Mouse (Mus musculus) kidney, postnatal 25 days (tissue): ENCODE measurements at regions not wholly inside any gene's neighbourhood (a gene's known extent, or its start where the extent isn't known, plus 50 kb on each side); places are given as distances from the start of the nearest gene placed in this dataset.
A peak's percentile ranks its signal among the peaks of the same experiment; 100 is the strongest.

Source experiments
- DNase-seq, 2 experiments: peaks; one replicate each; pipeline ENCODE4 v3.0.0; 2021; ENCODE audit warnings: mixed read lengths in 2 of 2

DNA sequence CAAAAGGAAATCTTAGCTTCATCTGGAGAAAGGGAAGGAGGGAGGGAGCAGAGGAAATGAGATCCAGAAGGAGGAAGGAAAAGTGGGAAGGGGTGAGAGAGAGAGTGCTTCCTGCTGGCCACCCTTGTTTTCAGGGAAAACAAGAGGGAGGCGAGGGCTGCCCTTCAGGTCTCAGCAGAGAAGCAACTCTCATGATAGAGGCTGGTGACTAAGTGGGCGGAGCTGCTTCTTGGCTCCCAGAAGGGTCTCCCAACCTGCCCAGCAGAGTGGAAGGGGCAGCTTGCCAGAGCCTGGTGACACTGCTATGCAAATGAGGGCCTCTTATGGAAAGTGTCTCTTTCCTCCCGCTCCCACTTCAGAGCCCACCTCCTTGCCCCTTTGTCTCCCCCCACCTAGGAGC lies 285.8 kb downstream of the Barhl2 start:
- no peak for DNase-seq

DNA sequence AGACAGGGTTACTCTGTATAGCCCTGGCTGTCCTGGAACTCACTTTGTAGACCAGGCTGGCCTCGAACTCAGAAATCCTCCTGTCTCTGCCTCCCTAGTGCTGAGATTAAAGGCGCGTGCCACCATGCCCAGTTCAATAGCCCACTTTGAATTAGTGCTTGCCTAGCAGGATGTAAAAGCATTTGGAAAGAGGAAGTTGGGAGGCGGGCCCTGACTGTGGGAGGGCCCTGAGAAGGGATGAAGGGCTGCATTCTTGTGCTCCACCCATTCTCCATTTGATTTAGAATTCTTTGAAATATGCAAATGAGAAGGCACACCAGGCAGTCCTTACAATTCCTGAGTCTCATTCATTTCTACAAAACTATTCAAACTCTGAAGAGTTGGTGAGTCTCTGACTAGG lies 287.6 kb downstream of the Barhl2 start:
- DNase-seq = no peak

DNA sequence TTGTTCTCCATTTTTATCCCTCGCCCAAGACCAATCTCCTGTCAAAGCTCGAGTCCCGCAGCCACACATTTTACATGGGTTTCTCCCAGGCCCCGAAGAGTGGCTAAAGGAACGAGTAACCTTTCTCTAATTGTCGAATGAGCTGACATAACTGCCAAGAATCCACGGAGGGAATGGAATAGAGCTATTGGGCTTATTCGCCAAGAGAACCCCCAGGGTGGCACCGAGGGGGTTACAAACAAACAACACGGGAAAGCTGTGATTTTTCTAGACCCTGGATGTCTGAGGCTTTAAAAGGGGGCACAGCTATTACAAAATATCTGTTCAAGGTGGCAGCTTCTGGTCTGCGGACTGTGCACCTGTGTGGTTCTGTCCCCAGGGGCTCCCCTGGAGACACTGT lies 290.4 kb downstream of the Barhl2 start:
- DNase-seq = no peak

DNA sequence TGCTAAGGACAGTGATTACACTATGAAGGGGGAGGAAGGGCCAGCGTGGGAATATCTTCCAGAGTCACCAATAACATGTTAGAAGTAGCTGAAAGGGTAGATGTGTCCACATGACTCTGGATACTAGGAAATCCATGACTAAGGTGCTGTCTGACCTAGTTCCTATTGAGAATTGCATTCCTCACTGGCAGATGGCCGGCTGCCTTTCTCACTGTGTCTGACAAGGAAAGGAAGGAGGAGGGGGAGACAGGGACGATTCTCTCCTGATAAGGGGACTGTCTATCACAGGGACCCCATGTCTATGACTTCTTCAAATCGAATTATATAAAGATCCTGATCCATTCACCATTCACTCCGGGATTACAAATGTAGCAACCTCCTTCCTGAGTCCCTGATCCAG lies 289.9 kb downstream of the Zfp326 start:
- DNase-seq = no peak

DNA sequence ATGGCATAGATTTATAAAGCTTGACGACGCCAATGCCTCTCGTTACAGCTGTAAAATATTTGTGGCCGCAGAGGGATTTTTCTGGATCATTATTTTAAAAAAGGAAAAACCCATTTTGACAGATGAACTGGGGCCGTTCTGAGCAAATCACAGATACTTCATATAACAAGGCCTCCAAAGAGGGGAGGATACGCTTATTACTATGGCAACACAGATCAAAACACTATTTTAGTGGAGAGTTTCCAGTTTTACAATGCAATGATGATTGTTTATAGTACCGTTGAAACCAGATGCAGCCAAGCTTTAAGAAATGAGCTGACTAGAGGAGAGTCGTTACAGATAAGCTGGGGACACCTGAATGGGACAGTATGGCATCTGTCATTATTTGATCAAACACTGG lies 287.8 kb downstream of the Zfp326 start:
- no peak for DNase-seq

DNA sequence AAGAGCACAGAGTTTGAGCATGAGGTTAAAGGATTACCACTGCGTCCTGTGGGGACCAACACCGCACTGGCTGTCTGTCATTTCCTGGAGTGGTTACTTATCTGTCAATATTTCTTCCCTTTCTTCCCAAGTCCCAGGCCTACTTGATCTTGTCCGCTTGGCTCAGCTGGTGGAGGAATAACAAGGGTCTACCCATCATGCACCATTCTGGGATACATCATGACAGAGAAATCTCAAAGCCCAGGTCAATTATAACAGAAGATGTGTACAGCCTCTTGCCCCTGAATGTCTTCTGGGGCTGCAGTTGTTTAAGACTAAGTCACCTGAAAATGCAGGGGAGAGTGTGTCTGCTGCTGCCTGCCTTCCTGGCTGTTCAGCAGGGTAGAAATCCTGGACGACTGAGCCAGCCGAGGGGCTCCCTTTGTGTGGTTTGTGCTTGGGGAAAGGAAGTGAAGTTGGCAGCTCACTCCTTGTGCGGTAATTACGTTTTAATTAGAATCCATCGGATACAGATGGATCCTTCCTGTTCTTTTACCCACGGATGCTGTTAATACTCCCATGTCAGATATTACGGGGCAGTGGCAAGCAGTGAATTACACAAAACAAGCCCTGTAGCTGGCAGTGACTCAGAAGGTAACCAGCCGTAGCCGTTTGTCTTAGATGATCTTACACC lies 286.8 kb downstream of the Zfp326 start:
- DNase-seq = no peak

DNA sequence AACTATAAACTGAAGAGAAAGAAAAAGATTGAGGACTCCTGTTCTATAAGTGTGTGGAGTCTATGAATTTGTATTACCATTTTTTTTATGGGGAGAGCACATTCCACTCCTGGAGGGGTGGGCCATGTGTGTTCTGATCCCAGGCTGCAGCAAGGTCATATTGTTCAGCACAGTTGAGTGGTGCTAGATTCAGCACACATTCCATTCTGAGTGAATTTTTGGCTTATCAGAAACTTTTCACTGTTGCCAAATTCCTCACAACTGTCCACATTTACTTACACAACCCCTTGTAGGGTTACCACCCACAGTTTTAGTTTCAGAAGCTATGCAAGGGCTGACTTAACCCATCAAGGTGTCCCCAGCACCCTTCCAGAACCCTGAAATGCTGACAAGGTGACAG lies 262.7 kb downstream of the Zfp326 start:
- no peak for DNase-seq

DNA sequence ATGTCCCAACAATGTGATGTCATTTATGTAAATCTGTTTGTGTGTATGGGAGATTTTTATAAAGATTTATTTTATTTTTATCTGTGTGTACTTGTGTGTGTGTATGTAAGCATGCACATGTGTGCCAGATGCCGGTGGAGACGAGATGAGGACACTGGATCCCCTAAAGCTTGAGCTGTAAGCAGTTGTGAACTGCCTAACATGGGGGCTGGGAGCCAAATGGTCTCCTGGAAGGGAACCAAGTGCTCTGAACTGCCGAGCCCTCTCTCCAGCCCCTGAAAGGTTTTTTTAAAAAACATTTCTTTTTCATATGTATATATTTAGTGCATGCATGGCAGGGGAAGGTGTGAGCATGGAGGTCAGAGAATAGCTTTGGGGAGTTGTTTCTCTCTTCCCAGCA lies 246.6 kb downstream of the Zfp326 start:
- DNase-seq = no peak

DNA sequence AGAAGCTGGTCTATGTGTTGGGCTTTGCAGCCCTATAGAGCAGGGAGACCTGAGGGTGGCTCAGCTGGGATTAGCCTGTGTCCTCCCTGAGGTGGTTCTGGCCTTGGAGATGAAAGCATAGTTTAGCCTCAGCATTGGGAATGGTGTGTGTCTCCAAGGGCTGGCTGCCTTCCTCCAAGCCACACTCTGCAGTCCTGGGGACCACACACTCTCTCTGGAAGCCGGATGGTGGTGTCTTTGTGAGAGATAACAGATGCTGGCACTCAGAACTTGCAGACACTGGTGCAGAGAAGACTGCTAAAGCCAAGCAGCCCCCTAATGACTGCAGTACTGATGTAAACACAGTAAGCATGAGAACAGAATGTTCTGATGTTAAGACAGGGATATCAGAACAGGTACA lies 243.2 kb downstream of the Zfp326 start:
- no peak for DNase-seq

DNA sequence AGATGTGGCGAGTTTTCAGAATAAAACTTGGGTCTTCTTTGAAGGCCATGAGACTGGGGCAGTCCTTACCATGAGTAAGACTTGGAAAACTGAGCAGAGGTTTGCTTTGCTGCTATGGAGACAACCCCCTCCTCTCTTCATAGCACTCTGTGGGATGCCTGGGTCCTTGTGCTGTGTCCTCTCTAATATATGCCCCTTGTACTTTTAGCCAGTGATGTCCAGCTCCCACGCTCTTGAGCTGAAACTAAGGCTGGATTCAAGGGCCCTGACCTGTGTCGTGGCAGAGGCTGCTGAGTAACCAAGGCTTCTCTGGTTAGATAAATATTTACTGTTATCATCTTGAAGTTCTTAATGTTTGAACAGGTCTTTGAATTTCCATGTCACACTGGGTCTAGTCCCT lies 236.8 kb downstream of the Zfp326 start:
- no peak for DNase-seq

DNA sequence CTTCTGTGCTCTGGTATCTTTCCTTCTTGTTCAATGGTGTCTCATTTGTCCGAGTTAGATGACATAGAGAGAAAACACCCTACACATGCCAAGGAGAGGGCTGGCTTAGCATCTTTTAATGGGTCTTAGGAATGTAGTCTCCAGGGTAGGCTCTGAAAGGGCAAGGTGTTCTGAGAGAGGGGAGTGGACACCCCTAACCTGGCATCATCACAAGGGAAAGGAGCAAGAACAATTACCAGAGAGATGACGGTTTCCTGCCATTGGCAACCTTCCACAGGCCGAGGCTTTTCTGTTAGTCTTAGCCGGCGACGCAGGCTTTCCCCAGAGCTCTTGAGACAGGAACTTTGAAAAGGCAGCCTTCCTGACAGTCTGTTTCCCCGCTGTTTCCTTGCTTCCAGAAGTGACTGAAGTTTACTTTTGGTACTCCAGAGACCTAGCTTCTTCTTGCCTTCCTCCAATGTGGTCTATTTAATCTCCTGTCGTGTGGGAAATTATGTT lies 232.2 kb downstream of the Zfp326 start:
- DNase-seq = peak; percentile 5 to 40

DNA sequence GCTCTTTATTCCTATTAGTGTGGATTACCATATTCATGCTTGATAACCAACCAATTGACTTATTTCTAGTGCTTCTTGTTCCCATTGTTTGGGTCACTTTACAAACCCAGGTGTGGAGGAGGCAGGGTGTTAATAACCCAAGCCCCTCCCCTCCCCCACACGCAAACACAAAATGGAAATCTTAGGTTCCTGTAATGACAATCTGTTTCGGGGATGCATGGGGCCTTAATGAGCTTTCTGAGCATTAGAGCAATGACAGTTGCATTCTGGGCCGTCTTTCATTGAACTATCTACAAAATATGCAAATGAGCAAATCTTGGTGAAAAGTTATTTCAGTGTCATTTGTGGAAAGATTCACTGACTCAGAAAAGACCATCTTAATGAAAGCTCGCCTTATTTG lies 225.9 kb downstream of the Zfp326 start:
- no peak for DNase-seq

DNA sequence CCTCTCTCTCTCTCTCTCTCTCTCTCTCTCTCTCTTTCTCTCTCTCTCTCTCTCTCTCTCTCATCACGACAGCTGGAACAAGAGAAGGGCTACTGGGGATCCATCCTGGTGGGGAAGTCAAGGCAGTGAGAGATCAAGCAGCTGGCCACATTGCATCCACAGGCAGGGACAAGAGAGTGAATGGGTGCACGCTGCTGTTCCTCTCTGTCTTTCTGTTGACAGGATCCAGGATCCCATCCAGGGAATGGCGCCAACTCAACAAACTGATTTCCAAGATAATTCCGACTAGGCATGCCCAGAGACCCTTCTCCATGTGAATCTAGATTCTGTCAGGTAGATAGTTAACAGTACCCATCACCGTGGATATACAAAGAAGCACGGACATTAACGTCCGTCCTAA lies 222.5 kb downstream of the Zfp326 start:
- no peak for DNase-seq

DNA sequence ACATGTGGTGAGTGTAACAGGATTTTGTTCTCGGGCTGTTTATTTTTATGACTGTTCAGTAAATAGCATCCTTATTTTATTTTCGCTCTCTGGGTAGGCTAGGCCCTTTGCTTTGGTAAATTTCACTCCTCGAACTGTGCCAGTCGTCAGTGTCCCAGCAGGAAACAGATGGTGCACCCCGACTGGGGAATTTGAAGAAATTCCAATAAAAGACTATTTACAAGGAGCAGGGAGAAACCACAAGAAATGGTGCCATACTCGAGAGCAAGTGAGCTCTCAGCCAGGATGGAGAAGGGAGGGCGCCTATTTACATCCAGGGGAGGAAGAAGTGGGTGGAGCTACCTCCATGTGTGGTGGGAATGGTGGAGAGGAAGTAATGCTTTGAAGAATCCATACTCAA lies 213.0 kb downstream of the Zfp326 start:
- no peak for DNase-seq

DNA sequence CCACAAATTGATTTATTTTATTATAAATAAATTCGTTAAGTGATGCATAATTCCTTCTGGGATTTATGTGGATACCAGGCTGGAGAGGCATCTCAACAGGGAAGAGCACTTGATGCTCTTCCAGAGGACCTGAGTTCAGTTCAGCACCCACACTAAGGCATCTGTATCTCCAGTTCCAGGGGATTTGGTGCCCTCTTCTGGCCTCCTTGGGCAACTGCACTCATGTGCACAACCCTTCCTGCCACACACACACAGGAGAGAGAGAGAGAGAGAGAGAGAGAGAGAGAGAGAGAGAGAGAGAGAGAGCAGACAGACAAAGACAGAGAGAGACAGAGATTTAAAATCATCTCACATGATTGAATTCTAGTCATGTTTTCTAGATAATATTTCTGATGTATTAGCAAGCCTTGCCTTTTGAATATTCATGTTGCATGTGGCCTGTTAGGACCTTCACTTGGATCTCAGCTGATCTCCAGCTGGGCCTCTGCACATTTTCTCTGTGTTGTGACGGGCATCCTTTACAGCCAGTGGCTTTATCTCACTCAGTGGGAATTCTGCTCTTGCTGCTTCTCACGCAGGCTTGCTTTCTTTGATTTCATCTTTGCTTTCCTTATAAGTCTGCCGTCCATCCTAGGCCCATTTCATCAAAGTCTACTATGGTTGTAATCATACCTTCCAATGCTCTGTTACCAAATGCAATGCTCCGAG lies 212.3 kb downstream of the Zfp326 start:
- no peak for DNase-seq

DNA sequence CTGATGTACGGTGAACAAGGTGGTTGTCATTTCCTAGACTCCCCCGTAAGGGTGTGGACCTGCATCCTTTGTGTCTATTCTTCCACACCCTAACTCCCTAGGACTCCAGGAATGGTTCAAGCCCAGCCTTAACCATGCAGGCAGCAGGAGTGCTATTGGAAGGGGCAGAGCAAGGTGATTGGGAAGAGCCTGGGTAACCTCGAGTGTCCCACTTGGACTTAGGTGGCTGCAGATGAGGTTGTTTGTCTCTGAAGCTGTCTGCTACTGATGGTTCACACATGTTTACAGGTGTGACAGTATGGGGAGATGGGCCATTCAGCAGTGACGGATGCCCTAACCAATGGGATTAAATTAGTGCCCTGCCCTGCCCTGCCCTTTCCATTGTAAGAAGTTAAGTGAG lies 207.4 kb downstream of the Zfp326 start:
- no peak for DNase-seq

DNA sequence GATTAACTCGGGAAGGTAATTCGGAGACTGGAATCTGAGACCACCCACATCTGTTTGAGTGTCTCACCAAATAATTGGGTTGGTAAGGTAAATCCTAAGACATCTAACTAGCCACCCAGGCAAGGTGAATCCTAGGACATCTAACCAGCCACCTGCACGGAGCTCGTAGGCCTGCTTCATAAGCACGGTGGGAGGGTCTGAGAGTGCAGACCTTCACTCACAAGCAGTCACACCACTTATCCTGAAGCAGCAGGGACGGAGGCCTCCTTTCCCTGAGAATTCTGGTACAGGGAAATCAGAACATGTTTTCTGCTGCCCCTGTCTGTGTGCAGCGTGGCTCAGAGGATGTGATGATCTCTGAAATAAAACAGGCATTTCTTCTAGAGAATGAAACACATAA lies 206.5 kb downstream of the Zfp326 start:
- no peak for DNase-seq

DNA sequence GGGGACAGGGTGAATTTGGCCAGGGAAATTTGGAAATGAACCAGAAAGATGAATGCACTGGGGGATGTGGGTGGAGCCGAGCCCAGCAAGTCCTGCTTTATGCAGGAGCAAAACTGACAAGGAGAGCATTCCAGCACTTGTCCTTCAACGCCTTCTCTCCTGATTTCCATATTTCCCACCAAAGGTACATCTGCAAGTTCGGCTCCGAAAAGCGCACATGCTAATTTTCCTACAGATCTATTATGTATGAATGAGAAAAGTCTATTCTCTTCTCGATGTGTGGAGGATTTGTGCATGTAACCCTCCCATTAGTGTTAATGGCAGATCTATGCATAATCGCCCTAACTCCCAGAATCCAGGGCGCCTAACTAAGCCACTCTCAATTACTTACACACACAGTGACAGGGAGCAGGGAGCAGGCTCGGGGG lies 190.8 kb downstream of the Zfp326 start:
- DNase-seq = no peak

DNA sequence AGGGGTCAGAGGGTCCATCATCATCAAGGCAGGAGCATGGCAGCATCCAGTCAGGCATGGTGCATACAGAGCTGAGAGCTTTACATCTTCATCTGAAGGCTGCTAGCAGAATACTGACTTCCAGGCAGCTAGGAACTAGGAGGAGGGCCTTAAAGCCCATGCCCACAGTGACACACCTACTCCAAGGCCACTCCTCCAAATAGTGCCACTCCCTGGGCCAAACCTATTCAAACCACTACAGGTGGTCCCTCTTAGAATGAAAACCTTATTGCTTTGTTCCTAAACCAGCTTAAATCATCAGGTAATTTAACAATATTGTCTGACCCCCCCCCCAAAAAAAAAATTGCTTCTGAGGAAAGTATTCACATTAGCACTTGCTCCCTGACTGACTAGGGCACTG lies 190.3 kb downstream of the Zfp326 start:
- DNase-seq = no peak

DNA sequence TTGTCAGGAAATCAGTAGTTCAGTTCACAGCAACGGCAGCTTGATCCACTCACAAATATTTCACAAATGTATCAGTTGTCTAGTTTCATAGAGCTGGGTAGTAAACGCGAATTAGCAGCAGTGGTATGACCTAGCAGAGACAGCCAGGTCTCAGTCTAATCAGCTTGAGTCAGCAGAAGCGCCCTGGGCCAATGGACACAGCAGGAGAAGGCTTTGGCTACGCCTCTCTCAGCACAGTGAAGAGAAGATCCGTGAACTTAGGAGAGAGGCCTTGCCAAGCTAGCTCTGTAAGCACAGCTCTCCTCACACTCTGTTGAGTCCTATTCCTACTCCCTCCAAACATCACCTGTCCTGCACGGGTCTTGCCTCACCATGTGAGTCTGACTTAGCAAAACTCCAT lies 188.0 kb downstream of the Zfp326 start:
- DNase-seq = no peak

DNA sequence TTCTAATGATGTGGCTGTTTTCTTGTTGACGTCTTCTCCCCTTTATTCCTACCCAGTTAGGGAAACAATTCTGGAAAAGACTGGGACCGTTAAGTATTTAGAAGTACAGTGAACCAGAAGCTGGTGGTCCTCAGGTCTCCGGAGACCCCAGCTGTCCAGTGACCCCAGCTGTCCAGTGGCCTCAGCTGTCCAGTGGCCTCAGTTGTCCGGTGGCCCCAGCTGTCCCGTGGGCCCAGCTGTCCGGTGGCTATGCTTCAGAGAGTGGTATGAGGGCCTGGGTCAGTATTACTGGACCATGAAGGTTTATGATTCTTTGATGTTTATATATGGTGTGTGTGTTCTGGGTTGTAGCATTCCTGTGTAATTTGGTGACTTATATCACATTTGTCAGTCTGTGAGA lies 186.6 kb downstream of the Zfp326 start:
- no peak for DNase-seq

DNA sequence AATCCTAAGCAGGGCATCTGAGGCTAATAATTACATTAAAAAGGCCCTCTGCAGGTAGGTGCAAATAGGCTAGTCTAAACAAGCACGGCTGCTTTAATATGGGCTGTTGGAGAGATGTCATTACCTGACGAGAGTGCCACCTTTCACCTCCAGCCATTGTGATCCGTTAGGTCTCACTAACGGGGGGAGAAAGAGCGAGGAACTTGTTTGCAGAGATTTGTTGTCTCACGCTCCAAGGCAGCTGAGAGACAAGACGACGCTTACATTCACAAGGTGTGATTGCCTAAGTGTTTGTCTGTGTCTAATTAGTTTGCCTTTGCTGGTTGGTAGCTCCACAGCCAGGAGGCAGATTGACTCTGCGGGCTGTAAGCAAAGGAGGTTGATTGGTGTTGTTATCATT lies 180.3 kb downstream of the Zfp326 start:
- DNase-seq = no peak

DNA sequence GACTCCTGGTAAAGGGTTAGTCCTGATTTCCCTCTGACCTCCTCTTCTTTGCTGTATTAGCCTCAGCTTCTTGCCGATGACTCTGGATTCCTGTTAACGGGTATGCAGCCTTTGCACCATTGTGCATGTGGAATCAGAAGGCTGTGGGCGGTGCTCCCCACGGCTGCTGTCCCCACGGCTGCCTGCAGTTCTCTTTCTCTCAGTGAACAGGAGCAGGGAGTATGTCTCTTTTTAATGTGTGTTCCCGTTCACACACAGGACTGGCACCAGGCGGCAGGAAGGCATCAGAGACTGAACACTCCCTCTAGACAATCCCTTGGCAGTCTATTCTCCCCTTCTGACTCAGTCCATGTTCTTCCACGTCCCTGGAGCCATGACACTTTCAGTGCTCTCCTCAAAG lies 178.9 kb downstream of the Zfp326 start:
- no peak for DNase-seq

DNA sequence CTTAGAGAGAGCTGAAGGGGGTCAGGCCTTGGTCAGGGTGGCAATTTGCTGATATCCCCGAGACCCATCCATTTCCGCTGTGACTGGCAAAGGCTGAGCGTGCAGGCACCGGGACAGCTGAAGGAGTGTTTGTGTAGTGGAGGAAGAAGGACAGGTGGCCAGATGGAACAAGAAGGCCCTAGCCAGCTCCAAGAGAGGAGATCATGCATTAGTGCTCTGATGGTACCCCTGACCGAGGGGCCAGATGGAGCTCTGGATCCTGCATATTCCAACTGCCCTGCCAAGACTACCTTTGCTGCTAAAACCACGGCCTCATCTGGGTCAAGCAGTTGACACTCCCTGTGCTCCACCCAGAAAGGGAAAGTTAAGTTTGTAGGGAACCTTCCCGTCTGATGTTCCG lies 174.7 kb downstream of the Zfp326 start:
- DNase-seq = no peak
